Mouse (Mus musculus) lung, adult 2 months (tissue): ENCODE data around the gene Foxn3.

ENCODE experiments used
- CTCF ChIP-seq: fragments of 200-500 bp; IDR thresholded peaks from 2 replicates; pipeline ENCODE4 v1.5.1; 2011; ENCODE audit warnings: mild to moderate bottlenecking, low read length, control low read depth; ENCODE audit not compliant: insufficient read depth
- POLR2A ChIP-seq: fragments of 200-500 bp; IDR thresholded peaks from 2 replicates; pipeline ENCODE4 v1.6.1; 2011; ENCODE audit warnings: low read depth, mild to moderate bottlenecking, control low read depth, low read length, borderline replicate concordance; ENCODE audit errors: extremely low read depth

- TF ChIP-seq POLR2A (no peak), CTCF (no peak)
These were observed 224.6 kb downstream of the Foxn3 start for GRCm38 (mm10) chr12:99338754-99339153.
